Mouse (Mus musculus) gastrocnemius, adult 2 months (tissue): ENCODE results near the gene Dapk3. TPM values are rescaled to one million over a fixed set of nuclear protein-coding genes. Genes with fewer than 3 reads are reported as not detected.
"Not testable (repeated sequence)": the region's sequence is repeated elsewhere in the genome, so short reads cannot be mapped to it uniquely, and the experiment has no call there.

Experiments
- DNase-seq: peaks from one replicate; pipeline ENCODE4 v3.0.0; 2022
- H3K27ac ChIP-seq: fragments of 200-600 bp; 2 replicates; pipeline ENCODE4 v1.8.1; 2022; ENCODE audit warnings: mild to moderate bottlenecking
- H3K4me3 ChIP-seq: fragments of 200-600 bp; 2 replicates; pipeline ENCODE4 v1.8.1; 2022; ENCODE audit warnings: mild to moderate bottlenecking, moderate library complexity
- CTCF ChIP-seq: fragments of 200-600 bp; IDR thresholded peaks from 2 replicates; pipeline ENCODE4 v1.8.1; 2022; ENCODE audit warnings: antibody characterized with exemption, mild to moderate bottlenecking, moderate library complexity
- intact Hi-C: fragments of 180-260 bp; cut with DNase I; formaldehyde crosslinking; loops from one replicate; pipeline ENCODE4 v1.15.1; 2025
- total RNA-seq, 2 experiments: library from RNA; stranded (reverse); gene quantifications; 2 replicates each; pipeline ENCODE4 v1.2.3; 2021

Dapk3 gene
- total RNA-seq, 2 experiments from 2014 or later, result 22.1 to 24.9 TPM

- H3K27ac ChIP-seq, result peak overlapping the region; percentile 99
- peak overlapping the region; percentile 86 for H3K4me3 ChIP-seq
- intact Hi-C loops, result no loop called here
Observed at GRCm38 (mm10) chr10:81200141-81200540, 17.3 kb downstream of the Dapk3 start.

DNA sequence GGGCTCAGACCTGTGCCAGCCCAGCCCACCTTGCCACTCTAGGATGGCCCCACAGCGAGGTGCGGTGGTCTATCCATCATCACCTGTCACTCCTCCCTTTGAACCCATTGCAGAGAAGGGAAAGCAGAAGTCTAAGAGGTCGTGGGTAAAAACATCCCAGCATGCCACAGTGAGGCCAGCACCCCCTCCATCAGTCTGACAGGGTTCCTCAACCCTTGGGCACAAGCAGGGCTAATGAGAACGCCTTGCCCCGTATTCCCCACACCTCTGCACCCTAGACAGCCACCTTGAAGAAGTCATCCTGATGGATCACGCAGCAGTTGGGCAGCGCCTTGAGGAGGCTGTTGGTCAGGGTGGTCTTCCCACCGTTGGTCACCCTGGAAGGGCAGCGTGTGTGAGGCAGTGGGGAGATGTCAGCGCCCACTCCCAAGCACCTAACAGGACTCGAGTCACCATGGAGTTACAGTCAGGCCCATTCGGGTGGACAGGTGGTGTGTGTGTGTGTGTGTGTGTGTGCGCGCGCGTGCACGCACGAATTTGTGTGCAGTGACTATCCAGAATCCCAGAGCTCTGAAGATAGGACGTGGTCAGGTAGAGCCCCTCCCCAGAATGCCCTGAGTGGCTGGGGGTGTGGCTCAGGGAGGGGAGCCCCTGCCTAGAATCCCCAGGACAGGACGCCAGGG lies 17.9 kb downstream of the Dapk3 start:
- H3K27ac ChIP-seq, result peak overlapping the region; percentile 99
- peak overlapping the region; percentile 86 for H3K4me3 ChIP-seq
- DNase-seq, result peak; percentile 57
- no peak for TF ChIP-seq CTCF
- intact Hi-C loops, result no loop called here

More at GRCm38 (mm10) chr10:81200141-81200540, 17.3 kb downstream of the Dapk3 start:
- DNase-seq, result peak; percentile 54
- no peak for TF ChIP-seq CTCF

- no peak for TF ChIP-seq CTCF
- peak within 1 kb of the TSS; percentile 86 for H3K4me3 ChIP-seq
- intact Hi-C loops, result no loop called here
- peak; percentile 89 for DNase-seq
- peak within 1 kb of the TSS; percentile 99 for H3K27ac ChIP-seq
Observed at GRCm38 (mm10) chr10:81201807-81202758, 19.3 kb downstream of the Dapk3 start, which contains the start of gene Nmrk2. Gene Nmrk2 (minus strand): TSS chr10:81202051.

GRCm38 (mm10) chr10:81202978-81203720 lies 20.3 kb downstream of the Dapk3 start:
- H3K27ac ChIP-seq, result peak overlapping the region; percentile 99
- H3K4me3 ChIP-seq, result peak overlapping the region; percentile 51
- 0 out of 2 replicates have a peak, but pooled peaks have one; percentile 2 for TF ChIP-seq CTCF
- peak; percentile 33 for DNase-seq
- intact Hi-C loops, result no loop called here

GRCm38 (mm10) chr10:81204137-81204536 lies 21.3 kb downstream of the Dapk3 start:
- TF ChIP-seq CTCF, result no peak
- intact Hi-C loops, result no loop called here
- H3K27ac ChIP-seq, result peak overlapping the region; percentile 99

DNA sequence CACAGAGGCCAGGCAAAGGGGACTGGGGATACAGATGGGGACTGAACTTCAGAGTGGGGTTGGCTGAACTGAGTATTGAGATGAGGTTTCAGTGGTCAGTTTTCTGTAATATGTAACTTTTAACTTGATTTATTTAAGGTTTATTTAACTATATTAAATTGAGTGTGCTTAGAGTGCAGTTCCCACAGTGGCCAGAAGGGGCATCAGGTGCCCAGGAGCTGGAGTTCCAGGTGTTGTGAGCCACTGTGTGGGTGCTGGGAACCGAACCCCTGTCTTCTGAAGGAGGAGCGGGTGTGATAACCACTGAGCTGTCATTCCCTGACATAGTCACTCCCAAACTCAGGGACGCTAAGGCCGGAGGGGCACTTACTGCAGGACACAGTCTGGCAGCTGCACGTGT lies 27.3 kb downstream of the Dapk3 start:
- no peak overlapping the region for H3K4me3 ChIP-seq
- H3K27ac ChIP-seq, result no peak overlapping the region
- DNase-seq, result peak; percentile 47
- intact Hi-C loops, result no loop called here
- TF ChIP-seq CTCF, result peak; percentile 56

More at GRCm38 (mm10) chr10:81204137-81204536, 21.3 kb downstream of the Dapk3 start:
- H3K4me3 ChIP-seq, result no peak overlapping the region
- peak; percentile 50 for DNase-seq

- H3K27ac ChIP-seq, result no peak overlapping the region
- no peak for DNase-seq
- no peak overlapping the region for H3K4me3 ChIP-seq
- TF ChIP-seq CTCF, result no peak
- intact Hi-C loops, result no loop called here
Observed at GRCm38 (mm10) chr10:81216260-81216659, 33.5 kb downstream of the Dapk3 start.

DNA sequence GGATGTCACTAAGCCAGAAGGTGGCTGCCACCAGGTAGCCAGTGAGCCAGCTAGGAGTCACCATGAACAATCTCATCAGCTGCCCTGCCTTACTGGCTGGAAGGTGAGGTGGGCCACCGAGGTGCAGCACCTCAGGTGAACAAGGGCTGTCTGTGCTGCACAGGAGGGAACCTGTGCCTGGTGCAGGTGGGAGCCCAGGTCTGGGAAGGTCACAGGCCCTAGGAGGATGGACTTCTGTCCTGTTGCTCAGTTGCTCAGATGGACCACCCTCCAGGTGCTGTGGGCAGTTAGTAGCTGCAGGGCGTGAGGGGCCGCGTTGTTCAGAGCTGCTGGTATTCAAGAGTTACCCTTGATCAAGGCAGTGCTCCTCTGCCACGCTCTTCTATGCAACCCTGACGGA lies 34.0 kb downstream of the Dapk3 start:
- no peak for DNase-seq
- no peak for TF ChIP-seq CTCF
- intact Hi-C loops, result loop anchor here (1.0 kb wide), 1 partner anchor 18 kb away; no protein-coding TSS in a partner anchor
- H3K4me3 ChIP-seq, result no peak overlapping the region
- H3K27ac ChIP-seq, result no peak overlapping the region

- intact Hi-C loops, result loop anchor here (1.0 kb wide), 1 partner anchor 18 kb away; no protein-coding TSS in a partner anchor
- not testable (repeated sequence) for H3K27ac ChIP-seq, DNase-seq, H3K4me3 ChIP-seq
- TF ChIP-seq CTCF, result peak; percentile 71
Observed at GRCm38 (mm10) chr10:81217267-81217666, 34.5 kb downstream of the Dapk3 start.

- DNase-seq, result peak; percentile 81
- Histone ChIP-seq H3K27ac (no peak overlapping the region), H3K4me3 (no peak overlapping the region)
- intact Hi-C loops, result loop anchor here (1.0 kb wide), 1 partner anchor 19 kb away; no protein-coding TSS in a partner anchor
- TF ChIP-seq CTCF, result peak; percentile 87
Observed at GRCm38 (mm10) chr10:81217964-81218363, 35.2 kb downstream of the Dapk3 start.

GRCm38 (mm10) chr10:81221402-81222015 lies 38.7 kb downstream of the Dapk3 start:
- no peak for DNase-seq
- intact Hi-C loops, result no loop called here
- no peak for TF ChIP-seq CTCF
- Histone ChIP-seq H3K4me3 (no peak overlapping the region), H3K27ac (no peak overlapping the region)

DNA sequence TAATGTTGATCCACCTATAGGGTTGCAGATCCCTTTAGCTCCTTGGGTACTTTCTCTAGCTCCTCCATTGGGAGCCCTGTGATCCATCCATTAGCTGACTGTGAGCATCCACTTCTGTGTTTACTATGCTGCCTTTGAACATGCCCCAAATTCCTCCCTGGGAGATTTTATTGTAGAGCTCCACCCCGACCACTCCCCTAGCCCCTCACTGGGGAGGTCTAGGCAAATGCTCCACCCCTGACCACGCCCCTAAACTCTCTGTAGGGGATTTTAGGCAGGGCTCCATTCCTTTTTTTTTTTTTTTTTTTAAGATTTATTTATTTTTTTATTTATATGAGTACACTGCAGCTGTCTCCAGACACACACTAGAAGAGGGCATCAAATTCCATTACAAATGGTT lies 40.9 kb downstream of the Dapk3 start:
- H3K27ac ChIP-seq, intact Hi-C loops, DNase-seq, H3K4me3 ChIP-seq: not testable (repeated sequence)
